Mouse (Mus musculus): ENCODE results near the gene Nampt. TPM values are rescaled to one million over a fixed set of nuclear protein-coding genes. Genes with fewer than 3 reads are reported as not detected.

Gene Nampt
- polyA plus RNA-seq, 1 experiment from 2014 or later, result 14.2 TPM

DNA sequence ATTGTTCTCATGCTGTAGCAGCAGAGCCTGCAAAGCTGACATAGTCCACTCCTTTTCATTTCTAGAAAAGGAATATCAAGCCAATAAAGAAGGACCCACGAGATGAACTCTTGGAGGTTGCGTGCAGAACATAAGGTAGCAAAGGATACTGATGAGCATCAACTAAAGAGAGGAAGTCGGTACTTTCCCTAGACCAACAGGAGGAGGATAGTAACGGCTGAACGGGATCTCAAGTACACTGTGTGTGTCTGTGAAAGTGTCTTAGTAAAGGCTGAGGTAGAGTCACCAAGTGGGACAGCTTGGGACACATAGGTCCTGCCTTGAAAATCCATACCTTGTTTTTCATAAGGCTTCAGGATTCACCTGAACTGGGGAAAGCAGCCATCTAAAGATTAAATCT, 34.4 kb downstream of the Nampt start:
- WGBS, result 94% methylated on average over 5 of the region's 5 CpGs
- TF ChIP-seq EP300 (optimal IDR thresholded peaks at IDR 0.05) (no peak), CTCF (IDR thresholded peaks at IDR 0.05; ENCODE audit: low read depth) (no peak)
- Histone ChIP-seq H3K36me3 (ENCODE audit: control insufficient read depth, insufficient read depth, low read length) (peaks cover 11% of the 10 kb centered on the region; the same call in 1 of the 2 replicates), H3K4me2 (replicated peaks; ENCODE audit: low read depth) (no peak overlapping the region), H3K27ac (replicated peaks) (no peak overlapping the region), H3K4me1 (replicated peaks; ENCODE audit: control insufficient read depth, insufficient read depth) (no peaks in the 10 kb centered on the region), H3K9me3 (ENCODE audit: control insufficient read depth, low read length) (no peaks in the 10 kb centered on the region), H3K27me3 (ENCODE audit: control insufficient read depth, insufficient read depth, low read length) (no peaks in the 10 kb centered on the region), H3K9ac (ENCODE audit: low read length) (no peak overlapping the region), H3K4me3 (ENCODE audit: low read depth, low read length) (no peak overlapping the region)
- no peak for DNase-seq (ENCODE audit: low spot score)
- ATAC-seq (ENCODE audit: low FRiP score, low TSS enrichment), result no peak

DNA sequence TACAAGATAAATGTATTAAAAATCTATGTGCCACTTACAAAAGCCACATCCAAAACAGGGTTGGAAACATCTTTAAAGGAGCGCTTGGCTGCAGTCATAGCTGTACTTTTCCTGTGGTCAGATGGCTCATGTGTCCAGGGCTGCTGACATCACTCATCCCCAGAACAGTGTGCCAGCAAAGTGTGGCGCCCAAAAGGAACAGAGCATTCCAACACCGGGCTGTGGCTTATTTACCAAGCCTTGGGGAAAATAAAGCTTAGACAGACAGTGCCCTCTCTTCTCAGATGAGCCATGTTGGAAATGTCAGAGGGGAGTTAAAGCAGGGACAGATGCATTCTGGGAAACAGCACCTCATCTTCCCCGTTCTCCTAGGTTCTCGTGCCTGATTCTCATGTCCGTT, 35.5 kb downstream of the Nampt start:
- ATAC-seq (ENCODE audit: low FRiP score, low TSS enrichment), result no peak
- H3K27me3 ChIP-seq (ENCODE audit: control insufficient read depth, insufficient read depth, low read length), result no peaks in the 10 kb centered on the region

DNA sequence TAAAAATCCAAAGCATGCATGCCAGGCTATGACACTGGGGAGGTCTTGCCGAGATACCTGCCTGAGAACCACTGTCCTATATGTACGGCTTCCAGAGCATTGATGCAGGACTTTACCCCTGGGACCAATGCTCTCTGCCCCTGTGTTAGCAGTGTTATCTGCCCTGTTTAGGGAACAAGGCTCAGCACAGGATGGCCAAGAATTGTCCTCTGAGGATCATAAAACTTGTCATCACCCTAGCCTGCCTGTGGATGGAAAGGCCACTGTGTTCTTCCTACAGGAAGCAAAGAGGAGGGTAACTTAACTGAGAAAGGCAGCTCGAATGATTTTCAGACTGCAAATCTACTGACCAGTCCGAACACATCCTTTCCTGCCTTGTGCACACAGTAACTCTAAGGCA, 36.1 kb downstream of the Nampt start:
- 80% methylated on average over 4 of the region's 4 CpGs for WGBS
- TF ChIP-seq EP300 (optimal IDR thresholded peaks at IDR 0.05), result no peak
- no peak for TF ChIP-seq CTCF (IDR thresholded peaks at IDR 0.05; ENCODE audit: low read depth)
- H3K27ac ChIP-seq (replicated peaks), result no peak overlapping the region
- no peaks in the 10 kb centered on the region for H3K4me1 ChIP-seq (replicated peaks; ENCODE audit: control insufficient read depth, insufficient read depth)
- no peaks in the 10 kb centered on the region for H3K27me3 ChIP-seq (ENCODE audit: control insufficient read depth, insufficient read depth, low read length)
- DNase-seq (ENCODE audit: low spot score) (no peak), ATAC-seq (ENCODE audit: low FRiP score, low TSS enrichment) (no peak)
- no peak overlapping the region for H3K4me3 ChIP-seq (ENCODE audit: low read depth, low read length)
- no peaks in the 10 kb centered on the region for H3K9me3 ChIP-seq (ENCODE audit: control insufficient read depth, low read length)
- no peak overlapping the region for H3K9ac ChIP-seq (ENCODE audit: low read length)
- H3K36me3 ChIP-seq (ENCODE audit: control insufficient read depth, insufficient read depth, low read length), result peaks cover 9% of the 10 kb centered on the region; the same call in 1 of the 2 replicates
- H3K4me2 ChIP-seq (replicated peaks; ENCODE audit: low read depth), result no peak overlapping the region

More for the DNA sequence above, 35.5 kb downstream of the Nampt start:
- H3K27ac ChIP-seq (replicated peaks), result no peak overlapping the region
- H3K4me3 ChIP-seq (ENCODE audit: low read depth, low read length), result no peak overlapping the region
- H3K4me2 ChIP-seq (replicated peaks; ENCODE audit: low read depth), result no peak overlapping the region
- WGBS, result 72% methylated on average over 6 of the region's 6 CpGs
- H3K4me1 ChIP-seq (replicated peaks; ENCODE audit: control insufficient read depth, insufficient read depth), result no peaks in the 10 kb centered on the region
- DNase-seq (ENCODE audit: low spot score), result no peak
- H3K9ac ChIP-seq (ENCODE audit: low read length), result no peak overlapping the region
- no peaks in the 10 kb centered on the region for H3K9me3 ChIP-seq (ENCODE audit: control insufficient read depth, low read length)
- no peak for TF ChIP-seq CTCF (IDR thresholded peaks at IDR 0.05; ENCODE audit: low read depth)
- TF ChIP-seq EP300 (optimal IDR thresholded peaks at IDR 0.05), result no peak
- peaks cover 11% of the 10 kb centered on the region; the same call in 1 of the 2 replicates for H3K36me3 ChIP-seq (ENCODE audit: control insufficient read depth, insufficient read depth, low read length)

DNA sequence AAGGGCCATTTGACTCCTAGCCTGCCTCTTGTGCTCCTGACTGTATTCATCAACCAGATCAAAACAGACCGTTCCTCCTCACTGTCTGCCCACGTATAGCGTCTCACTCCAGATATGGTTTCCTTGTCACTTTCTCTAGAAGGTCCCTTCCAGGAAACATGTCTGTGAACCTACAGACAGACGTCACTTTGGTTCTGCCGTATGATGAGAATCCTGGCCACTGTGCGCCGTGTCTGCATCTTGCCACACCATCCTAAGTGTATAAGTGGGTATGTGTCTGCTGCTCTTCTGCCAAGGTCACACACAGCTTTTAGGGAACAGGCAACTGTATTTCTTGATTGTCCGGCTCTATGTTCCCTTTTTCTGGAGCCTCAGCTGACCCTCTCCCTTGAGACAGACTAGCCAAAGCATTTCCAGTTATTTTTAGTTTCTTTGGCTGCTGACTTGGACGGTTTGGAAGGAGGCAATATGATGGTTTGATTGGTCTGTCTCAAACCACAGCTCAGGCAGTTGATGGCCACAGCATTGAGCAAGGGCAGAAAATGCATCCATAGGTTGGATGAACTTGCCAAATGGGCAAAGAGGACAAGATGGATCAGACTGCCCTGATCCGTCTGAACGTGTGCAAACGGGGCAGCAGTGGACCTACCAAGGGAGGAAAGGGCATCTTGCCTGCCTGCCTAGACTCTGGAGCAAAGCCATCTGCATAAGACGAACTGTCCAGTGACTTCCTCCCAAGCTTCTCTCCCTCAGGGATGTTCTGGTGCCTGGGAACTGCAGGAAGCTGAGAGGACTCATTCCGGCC, 37.6 kb downstream of the Nampt start:
- no peak overlapping the region for H3K4me3 ChIP-seq (ENCODE audit: low read depth, low read length)
- H3K9me3 ChIP-seq (ENCODE audit: control insufficient read depth, low read length), result no peaks in the 10 kb centered on the region
- WGBS, result 80% methylated on average over 14 of the region's 14 CpGs
- no peaks in the 10 kb centered on the region for H3K4me1 ChIP-seq (replicated peaks; ENCODE audit: control insufficient read depth, insufficient read depth)
- TF ChIP-seq EP300 (optimal IDR thresholded peaks at IDR 0.05), result no peak
- TF ChIP-seq CTCF (IDR thresholded peaks at IDR 0.05; ENCODE audit: low read depth), result no peak
- H3K9ac ChIP-seq (ENCODE audit: low read length), result no peak overlapping the region
- DNase-seq (ENCODE audit: low spot score) (no peak), ATAC-seq (ENCODE audit: low FRiP score, low TSS enrichment) (no peak)
- H3K4me2 ChIP-seq (replicated peaks; ENCODE audit: low read depth), result no peak overlapping the region
- H3K36me3 ChIP-seq (ENCODE audit: control insufficient read depth, insufficient read depth, low read length), result peaks cover 4% of the 10 kb centered on the region; the same call in 1 of the 2 replicates
- no peaks in the 10 kb centered on the region for H3K27me3 ChIP-seq (ENCODE audit: control insufficient read depth, insufficient read depth, low read length)
- H3K27ac ChIP-seq (replicated peaks), result no peak overlapping the region

DNA sequence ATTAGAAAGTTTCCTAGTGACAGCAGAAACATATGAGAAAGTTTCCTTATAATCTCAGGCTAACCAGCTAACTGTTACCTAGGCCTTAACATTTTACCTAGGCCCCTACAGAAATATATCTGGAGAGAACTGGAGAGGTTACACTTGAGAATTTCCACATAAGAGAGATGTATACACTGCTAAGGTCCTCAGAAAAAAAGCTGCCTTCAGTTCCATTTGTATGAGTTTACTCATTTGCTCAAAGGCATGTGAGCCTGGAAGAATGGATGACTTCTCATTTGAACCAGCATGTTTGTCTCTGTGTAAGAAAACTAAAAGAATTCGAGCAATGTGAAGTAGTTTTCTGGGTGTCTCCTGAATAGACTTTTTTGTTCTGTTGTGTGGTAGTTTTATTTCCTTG, 39.1 kb downstream of the Nampt start:
- ATAC-seq (ENCODE audit: low FRiP score, low TSS enrichment), result no peak
- TF ChIP-seq EP300 (optimal IDR thresholded peaks at IDR 0.05) (no peak), CTCF (IDR thresholded peaks at IDR 0.05; ENCODE audit: low read depth) (no peak)
- H3K9ac ChIP-seq (ENCODE audit: low read length), result no peak overlapping the region
- WGBS, result 42% methylated on average over 1 of the region's 1 CpGs
- H3K4me3 ChIP-seq (ENCODE audit: low read depth, low read length), result no peak overlapping the region
- H3K27ac ChIP-seq (replicated peaks), result no peak overlapping the region
- no peak for DNase-seq (ENCODE audit: low spot score)
- no peaks in the 10 kb centered on the region for H3K4me1 ChIP-seq (replicated peaks; ENCODE audit: control insufficient read depth, insufficient read depth)
- no peaks in the 10 kb centered on the region for H3K9me3 ChIP-seq (ENCODE audit: control insufficient read depth, low read length)
- peaks cover 2% of the 10 kb centered on the region; the same call in 1 of the 2 replicates for H3K36me3 ChIP-seq (ENCODE audit: control insufficient read depth, insufficient read depth, low read length)
- no peak overlapping the region for H3K4me2 ChIP-seq (replicated peaks; ENCODE audit: low read depth)
- H3K27me3 ChIP-seq (ENCODE audit: control insufficient read depth, insufficient read depth, low read length), result no peaks in the 10 kb centered on the region

DNA sequence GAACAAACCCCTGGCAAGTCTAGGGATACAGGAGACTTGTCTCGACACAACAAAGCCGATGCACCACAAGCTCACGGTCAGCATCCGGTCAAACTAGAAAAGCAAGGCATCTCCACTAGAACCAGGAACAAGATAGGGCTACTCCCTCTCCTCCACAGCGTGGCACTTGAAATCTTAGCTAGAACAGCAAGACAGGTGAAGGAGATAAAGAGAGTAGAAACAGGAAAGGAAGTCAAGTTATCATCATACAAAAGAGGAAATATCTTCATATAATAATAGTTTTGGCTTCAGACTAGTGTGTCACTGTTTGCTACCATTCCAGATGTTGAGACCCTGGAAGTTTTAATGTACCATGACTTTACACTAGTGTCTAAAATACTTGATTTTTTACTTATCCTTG, 41.5 kb downstream of the Nampt start:
- ATAC-seq (ENCODE audit: low FRiP score, low TSS enrichment) (no peak), DNase-seq (ENCODE audit: low spot score) (no peak)
- Histone ChIP-seq H3K4me3 (ENCODE audit: low read depth, low read length) (no peak overlapping the region), H3K27ac (replicated peaks) (no peak overlapping the region), H3K4me2 (replicated peaks; ENCODE audit: low read depth) (no peak overlapping the region), H3K4me1 (replicated peaks; ENCODE audit: control insufficient read depth, insufficient read depth) (no peaks in the 10 kb centered on the region), H3K27me3 (ENCODE audit: control insufficient read depth, insufficient read depth, low read length) (no peaks in the 10 kb centered on the region), H3K9ac (ENCODE audit: low read length) (no peak overlapping the region), H3K9me3 (ENCODE audit: control insufficient read depth, low read length) (no peaks in the 10 kb centered on the region), H3K36me3 (ENCODE audit: control insufficient read depth, insufficient read depth, low read length) (no peaks in the 10 kb centered on the region)
- 64% methylated on average over 5 of the region's 5 CpGs for WGBS
- TF ChIP-seq EP300 (optimal IDR thresholded peaks at IDR 0.05) (no peak), CTCF (IDR thresholded peaks at IDR 0.05; ENCODE audit: low read depth) (no peak)

All from stomach, postnatal 0 days (tissue).